Mouse (Mus musculus): ENCODE results near the gene Nav3.
"Not testable (repeated sequence)": the region's sequence is repeated elsewhere in the genome, so short reads cannot be mapped to it uniquely, and the experiment has no call there.

Nav3 gene

DNA sequence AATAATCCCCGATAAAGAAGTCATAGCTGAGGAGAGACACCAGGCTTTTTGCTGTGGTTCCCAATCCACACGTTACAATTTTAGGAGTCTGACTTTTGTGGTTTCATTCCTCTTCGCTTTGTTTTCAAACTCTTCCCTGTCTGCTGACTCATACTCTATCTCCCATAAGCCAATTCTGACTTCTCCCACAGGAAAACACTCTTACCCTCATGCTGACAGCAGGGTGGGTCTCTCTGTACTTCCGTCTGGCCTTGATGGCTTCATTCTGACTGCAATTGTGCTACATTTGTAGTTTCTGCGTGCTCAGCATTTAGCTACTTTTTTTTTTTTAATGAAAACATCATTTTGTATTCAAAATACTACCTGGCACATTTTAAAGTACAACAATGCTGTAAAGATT, 379.4 kb downstream of the Nav3 start:
- DNase-seq (ENCODE audit: low spot score): no peak

- DNase-seq (ENCODE audit: low spot score): no peak
Measured at GRCm38 (mm10) chr10:110072355-110072754, 383.6 kb downstream of the Nav3 start.

DNA sequence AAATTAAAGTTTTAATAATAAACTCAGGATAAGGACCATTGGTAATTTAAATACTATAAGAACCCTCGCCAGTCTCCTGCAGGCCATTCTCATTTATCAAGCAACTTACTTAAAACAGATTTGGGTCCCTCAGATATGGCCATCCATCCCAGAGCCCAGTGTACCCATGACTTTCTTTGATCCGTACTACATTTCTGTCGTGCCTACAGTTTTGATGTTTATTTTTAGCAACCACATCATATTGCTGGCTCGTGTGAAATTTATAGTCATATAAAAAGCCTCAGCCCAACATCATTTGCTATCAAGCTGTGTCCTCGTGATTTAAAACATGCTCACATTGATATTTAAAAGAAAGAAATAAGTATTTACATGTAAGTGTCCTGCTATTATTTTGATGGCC, 394.8 kb downstream of the Nav3 start:
- no peak for DNase-seq (ENCODE audit: low spot score)

DNA sequence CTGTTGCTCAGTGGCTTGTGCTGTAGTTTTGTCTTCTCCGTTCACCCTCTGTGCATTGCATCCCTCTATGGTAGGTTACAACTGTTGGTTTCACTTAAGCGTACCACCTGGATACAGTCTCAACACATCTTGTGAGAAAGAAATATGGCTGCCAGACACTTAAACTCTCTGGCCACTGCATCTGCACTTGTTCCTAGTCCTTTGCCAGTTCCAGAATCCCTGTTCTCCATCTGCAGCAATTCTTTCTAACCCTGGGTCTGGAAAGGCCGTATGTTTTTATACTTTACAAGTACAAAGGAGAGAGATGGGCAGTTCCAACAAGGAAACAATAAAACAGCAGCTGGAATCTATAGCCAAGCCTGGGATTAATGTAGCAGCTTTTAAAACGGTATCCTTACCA, 418.5 kb downstream of the Nav3 start:
- DNase-seq (ENCODE audit: low spot score): no peak

- DNase-seq (ENCODE audit: low spot score): no peak
Measured at GRCm38 (mm10) chr10:110034582-110035099, 421.4 kb downstream of the Nav3 start.

GRCm38 (mm10) chr10:110024897-110025296, 431.1 kb downstream of the Nav3 start:
- DNase-seq (ENCODE audit: low spot score): not testable (repeated sequence)

DNA sequence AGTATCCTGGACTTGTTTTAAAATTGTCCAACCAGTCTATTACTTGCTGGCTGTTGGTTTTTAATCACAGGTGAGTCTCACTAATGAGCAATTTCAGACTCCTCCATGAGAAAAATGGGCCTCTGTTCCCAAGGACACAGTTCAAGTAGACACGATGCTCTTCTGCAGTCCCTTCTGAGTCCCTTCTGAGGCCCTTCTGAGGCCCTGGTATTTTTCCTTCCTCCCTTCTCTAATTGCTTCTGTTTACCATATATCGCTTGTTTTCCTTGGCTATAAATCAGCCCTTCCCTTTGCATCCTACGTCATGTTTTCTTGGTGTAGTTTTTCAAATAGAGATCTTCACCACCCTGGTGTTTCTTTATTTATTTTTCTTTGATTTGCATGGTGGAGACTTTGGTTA, 433.9 kb downstream of the Nav3 start:
- no peak for DNase-seq (ENCODE audit: low spot score)

DNA sequence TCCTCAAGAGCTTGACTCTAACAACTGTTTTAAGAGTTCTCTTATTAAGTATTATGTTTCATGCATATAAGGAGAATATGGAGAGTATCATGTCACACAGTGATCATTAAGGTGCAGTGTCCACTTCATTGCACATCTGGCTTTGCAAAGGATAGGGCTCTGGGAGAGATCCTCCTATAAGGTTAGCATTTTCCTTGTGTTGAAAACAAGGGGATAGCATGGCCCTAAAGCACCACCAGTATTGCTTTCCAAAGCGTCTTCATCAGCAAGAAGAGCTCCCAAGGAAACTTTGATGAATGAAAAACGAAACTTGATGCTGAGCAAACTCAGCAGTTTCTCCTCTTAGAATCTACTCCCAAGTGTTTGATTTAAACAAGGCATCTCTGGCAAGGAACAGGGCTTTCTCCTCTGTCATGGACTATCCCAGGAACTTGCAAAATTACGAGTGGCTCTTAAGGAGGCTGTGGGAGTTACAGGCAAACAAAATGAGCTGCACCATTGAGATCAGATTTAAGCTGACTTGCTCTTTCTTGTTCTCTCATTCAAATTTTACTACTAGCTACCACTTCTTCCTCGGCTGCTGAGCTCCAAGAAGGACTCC, 436.6 kb downstream of the Nav3 start:
- no peak for DNase-seq (ENCODE audit: low spot score)

GRCm38 (mm10) chr10:110001328-110001727, 454.7 kb downstream of the Nav3 start:
- DNase-seq (ENCODE audit: low spot score): not testable (repeated sequence)

- DNase-seq (ENCODE audit: low spot score): peak; percentile 11
Measured at GRCm38 (mm10) chr10:110000755-110001247, 455.2 kb downstream of the Nav3 start.

GRCm38 (mm10) chr10:109999904-110000303, 456.1 kb downstream of the Nav3 start:
- no peak for DNase-seq (ENCODE audit: low spot score)

GRCm38 (mm10) chr10:109994302-109994701, 461.7 kb downstream of the Nav3 start:
- no peak for DNase-seq (ENCODE audit: low spot score)

DNA sequence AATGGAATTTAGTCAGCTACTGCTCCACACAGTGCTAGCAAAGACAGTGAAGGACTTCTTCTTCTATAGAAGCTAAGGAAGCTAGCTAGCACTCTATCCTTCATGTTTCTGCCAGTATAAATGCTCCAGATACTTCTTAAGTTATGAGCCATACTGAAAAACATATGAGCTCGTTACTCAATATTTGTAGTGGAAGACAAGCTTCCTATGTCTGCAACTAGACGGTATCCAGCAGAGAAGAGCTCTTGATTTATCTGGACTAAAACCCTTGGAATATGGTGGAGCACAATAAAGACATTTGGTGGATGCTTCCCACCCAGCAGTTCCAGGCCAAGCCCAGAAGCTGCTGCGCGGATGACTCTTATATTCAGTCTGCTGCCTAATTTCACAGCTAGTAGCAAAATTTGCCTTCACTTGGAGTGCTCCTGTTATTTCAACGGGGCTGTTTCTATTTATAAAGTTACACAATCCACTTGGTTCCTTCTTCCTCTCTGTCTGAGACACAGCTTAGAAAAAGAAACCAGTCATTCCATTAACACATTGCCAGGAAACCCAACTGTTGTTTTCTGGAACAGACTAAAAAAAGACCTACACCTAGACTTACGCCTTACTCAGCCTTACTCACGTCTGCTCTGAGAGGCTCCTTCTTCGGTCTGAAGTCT, 470.0 kb downstream of the Nav3 start:
- no peak for DNase-seq (ENCODE audit: low spot score)

GRCm38 (mm10) chr10:109976351-109976750, 479.7 kb downstream of the Nav3 start:
- DNase-seq (ENCODE audit: low spot score): no peak

- DNase-seq (ENCODE audit: low spot score): no peak
Measured at GRCm38 (mm10) chr10:109974177-109974576, 481.8 kb downstream of the Nav3 start.

DNA sequence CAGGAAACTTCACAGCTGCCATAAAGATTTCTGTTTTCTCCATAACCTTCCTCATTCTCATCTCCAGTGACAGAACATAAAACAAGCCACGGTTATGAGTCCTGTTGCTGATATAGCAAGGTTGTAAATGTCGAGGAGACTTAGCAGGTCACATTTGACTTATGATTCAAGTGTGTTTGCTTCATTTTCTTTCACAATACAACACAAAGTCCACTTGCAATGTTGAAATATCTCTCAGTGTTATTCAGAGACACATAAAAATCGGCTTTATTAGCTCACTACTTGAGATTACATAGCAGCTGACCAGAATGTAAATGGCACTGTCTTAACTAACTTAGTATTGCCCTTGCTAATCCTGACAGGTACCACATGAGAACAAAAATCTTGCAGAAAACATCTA, 482.5 kb downstream of the Nav3 start:
- no peak for DNase-seq (ENCODE audit: low spot score)

- peak; percentile 71 for DNase-seq (ENCODE audit: low spot score)
Measured at GRCm38 (mm10) chr10:109950296-109950695, 505.7 kb downstream of the Nav3 start.

GRCm38 (mm10) chr10:109929319-109929622, 526.7 kb downstream of the Nav3 start:
- no peak for DNase-seq (ENCODE audit: low spot score)

GRCm38 (mm10) chr10:109928547-109929318, 527.3 kb downstream of the Nav3 start:
- DNase-seq (ENCODE audit: low spot score): peak; percentile 59

GRCm38 (mm10) chr10:109926149-109926548, 529.9 kb downstream of the Nav3 start:
- DNase-seq (ENCODE audit: low spot score): no peak

GRCm38 (mm10) chr10:109924136-109924535, 531.9 kb downstream of the Nav3 start:
- no peak for DNase-seq (ENCODE audit: low spot score)

GRCm38 (mm10) chr10:109921368-109921767, 534.6 kb downstream of the Nav3 start:
- no peak for DNase-seq (ENCODE audit: low spot score)

- peak; percentile 81 for DNase-seq (ENCODE audit: low spot score)
Measured at GRCm38 (mm10) chr10:109920607-109921187, 535.3 kb downstream of the Nav3 start.
